Mouse (Mus musculus): ENCODE results near the gene Gm13272.
"Not testable (repeated sequence)": the region's sequence is repeated elsewhere in the genome, so short reads cannot be mapped to it uniquely, and the experiment has no call there.

DNA sequence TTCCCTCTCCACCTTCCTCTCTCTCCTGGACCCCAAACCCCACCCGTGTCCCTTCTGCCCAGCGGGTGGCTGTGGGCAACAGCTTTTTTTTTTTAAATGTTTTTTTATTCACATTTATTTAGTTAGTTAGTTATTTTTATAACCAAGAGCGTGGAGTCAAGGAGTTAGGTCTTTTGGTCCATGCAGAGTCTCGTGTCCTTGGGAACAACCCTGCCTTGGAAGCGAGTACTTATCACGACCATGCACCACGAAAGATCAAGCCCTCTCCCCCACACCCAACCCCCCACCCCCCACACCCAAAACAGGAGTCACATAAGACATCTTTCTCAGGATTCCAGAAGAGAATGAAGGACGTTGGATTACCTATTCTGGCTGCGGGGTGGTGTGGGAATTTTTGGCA lies 17.3 kb upstream of the Gm13272 start:
- TF ChIP-seq POLR2A (IDR thresholded peaks at IDR 0.05; ENCODE audit: borderline replicate concordance, low read depth, low read length); CTCF (IDR thresholded peaks at IDR 0.05; ENCODE audit: low read depth, low read length): not testable (repeated sequence)

Measured in bone marrow macrophage, adult 2 months (primary cell).